Mouse (Mus musculus) brain, adult 2 months (tissue): ENCODE measurements around the gene Gm9837.

Source experiments
- DNase-seq: peaks from one replicate; pipeline ENCODE4 v3.0.0; 2011; ENCODE audit warnings: low read depth, low spot score

The Gm9837 gene

GRCm38 (mm10) chr11:53425711-53426255 lies 44.5 kb downstream of the Gm9837 start:
- peak; percentile 39 for DNase-seq

- peak; percentile 65 for DNase-seq
These were observed 45.0 kb downstream of the Gm9837 start for GRCm38 (mm10) chr11:53425251-53425650.

- DNase-seq, result peak; percentile 29
These were observed 45.5 kb downstream of the Gm9837 start for GRCm38 (mm10) chr11:53424826-53425225.

GRCm38 (mm10) chr11:53423036-53423435 lies 47.2 kb downstream of the Gm9837 start, which contains the start of gene Leap2:
Leap2 (minus strand) TSS chr11:53423170.
- no peak for DNase-seq
